Mouse (Mus musculus) urinary bladder, postnatal 25 days (tissue): Measurements from ENCODE around the gene Ap1g2.

ENCODE experiments used
- DNase-seq: peaks from one replicate; pipeline ENCODE4 v3.0.0; 2022; ENCODE audit warnings: low spot score

The Ap1g2 gene

GRCm38 (mm10) chr14:55113975-55114645, 7.7 kb upstream of the Ap1g2 start:
- DNase-seq = no peak

- no peak for DNase-seq
These were observed 7.1 kb upstream of the Ap1g2 start for GRCm38 (mm10) chr14:55113351-55113974.

- no peak for DNase-seq
These were observed 5.3 kb upstream of the Ap1g2 start for GRCm38 (mm10) chr14:55111720-55112119.

DNA sequence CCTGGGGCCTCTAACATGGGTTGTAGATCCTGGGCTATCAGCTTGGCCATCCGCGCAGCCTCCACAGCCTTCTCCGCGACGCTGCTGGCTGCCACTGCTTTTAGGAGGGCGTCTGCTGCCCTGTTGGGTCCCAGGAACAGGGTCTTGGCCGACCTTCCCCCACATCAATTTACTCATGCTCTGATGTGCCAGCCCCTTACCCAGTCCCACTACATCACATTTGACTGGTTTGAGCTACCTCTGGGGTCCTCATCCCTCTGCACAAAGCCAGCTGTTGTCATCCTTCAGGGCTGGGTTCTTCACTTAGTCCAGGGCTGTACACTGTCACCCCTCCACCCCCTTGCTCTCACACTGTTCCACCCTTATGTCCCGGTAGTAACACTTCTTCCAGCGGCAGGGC, 3.7 kb upstream of the Ap1g2 start:
- DNase-seq = no peak

- DNase-seq = no peak
These were observed 2.9 kb upstream of the Ap1g2 start for GRCm38 (mm10) chr14:55109048-55109873.

DNA sequence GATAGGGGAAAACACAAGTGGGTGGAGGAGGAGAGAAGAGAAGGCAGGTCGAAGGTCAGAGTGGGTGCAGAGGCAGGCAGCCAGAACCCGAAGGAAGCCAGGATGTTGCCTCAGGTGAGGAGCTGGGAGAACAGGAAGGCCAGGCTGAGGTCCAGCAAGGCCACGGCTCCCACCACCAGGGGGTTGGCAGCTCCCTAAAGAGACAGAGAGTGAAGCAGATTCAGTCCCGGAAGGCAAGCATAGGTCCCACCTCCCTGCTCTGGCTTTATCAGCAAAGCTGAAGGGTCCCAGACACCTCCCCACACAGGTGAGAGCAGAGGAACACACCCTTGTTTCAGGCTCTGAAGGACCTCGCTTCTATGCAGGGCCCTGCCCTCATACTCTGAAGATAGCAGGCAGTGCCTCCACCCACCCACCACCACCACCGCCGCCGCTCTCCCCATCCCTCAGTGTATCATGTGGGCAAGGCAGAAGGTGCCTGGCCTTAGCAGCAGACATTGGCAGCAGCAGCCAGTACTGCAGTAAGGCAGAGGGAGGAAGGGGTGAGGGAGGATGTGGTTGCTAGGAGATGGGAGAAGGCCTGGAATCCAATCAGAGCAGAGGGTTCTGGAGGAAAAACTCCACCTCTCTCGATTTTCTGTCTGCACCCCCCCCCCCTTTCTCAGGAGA, 1.9 kb upstream of the Ap1g2 start:
- DNase-seq = no peak

- DNase-seq = no peak
These were observed 597 bp upstream of the Ap1g2 start for GRCm38 (mm10) chr14:55106990-55107389.

DNA sequence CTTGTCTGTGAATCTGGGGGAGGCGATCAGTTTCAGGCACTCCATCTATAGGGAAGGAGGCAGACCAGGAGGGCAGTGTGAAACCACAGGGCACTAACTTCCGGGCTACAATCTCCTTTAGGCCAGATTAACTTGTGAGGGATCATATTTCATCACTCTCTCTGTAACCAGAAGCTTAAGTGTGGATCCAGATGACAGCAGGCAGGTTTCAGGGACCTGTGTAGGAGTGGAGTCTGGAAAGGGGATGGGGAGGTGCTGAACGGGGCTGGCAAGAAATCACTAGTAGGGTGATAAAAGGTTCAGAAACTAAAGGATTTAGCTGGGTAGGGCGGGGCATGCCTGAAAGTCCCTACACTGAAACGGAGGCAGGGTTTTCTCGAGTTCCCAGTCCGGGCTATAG, 1.0 kb downstream of the Ap1g2 start:
- DNase-seq = no peak

- DNase-seq = no peak
These were observed 2.0 kb downstream of the Ap1g2 start for GRCm38 (mm10) chr14:55104365-55104764.

DNA sequence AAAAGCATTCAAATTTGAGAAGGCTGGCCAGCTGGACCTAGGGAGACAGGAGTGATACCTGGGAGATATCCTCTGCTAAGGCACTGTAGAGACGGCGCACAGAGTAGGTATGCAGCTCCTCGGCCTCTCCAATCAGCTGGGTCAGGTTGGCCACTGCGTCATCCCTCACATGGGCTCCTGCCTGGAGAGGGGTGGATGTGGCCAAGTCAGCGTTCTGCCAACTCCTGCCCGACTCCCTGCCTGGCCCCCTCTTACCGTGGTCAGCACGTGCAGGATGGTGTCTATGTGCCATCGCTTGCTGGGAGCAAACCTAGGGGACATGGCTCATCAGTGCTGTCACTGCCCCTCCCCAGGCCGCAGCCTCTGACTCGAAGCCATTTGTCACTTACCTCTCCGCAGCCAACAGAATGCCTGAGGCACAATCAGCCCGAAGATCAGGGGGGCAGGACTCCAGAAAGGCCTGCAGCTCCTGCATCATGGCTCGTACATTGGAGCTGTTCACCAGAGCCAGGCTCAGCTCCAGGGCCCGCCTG, 4.1 kb downstream of the Ap1g2 start:
- DNase-seq = no peak

GRCm38 (mm10) chr14:55101592-55101991, 4.8 kb downstream of the Ap1g2 start:
- DNase-seq = peak; percentile 45

- DNase-seq = no peak
These were observed 8.3 kb downstream of the Ap1g2 start for GRCm38 (mm10) chr14:55098067-55098466.

DNA sequence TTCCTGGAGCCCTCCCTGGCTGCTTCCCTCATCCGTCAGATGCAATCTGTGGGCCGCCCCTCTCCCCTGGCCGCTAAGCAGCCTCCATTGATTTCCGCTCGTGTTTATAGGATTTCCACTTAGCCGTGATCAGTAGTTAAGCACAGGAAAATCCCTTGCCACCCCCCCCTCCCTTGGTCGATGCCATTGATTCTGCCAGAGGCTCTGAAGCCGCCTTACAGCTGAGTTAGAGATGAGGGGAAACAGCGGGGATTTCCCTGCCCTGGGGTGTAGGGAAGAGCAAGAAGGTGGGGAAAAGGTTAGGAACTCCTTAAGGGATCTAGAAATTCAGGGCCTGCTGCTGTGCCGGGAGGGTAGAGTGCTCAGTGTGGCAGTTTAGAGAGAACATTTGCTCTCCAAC, 8.7 kb downstream of the Ap1g2 start:
- DNase-seq = no peak

DNA sequence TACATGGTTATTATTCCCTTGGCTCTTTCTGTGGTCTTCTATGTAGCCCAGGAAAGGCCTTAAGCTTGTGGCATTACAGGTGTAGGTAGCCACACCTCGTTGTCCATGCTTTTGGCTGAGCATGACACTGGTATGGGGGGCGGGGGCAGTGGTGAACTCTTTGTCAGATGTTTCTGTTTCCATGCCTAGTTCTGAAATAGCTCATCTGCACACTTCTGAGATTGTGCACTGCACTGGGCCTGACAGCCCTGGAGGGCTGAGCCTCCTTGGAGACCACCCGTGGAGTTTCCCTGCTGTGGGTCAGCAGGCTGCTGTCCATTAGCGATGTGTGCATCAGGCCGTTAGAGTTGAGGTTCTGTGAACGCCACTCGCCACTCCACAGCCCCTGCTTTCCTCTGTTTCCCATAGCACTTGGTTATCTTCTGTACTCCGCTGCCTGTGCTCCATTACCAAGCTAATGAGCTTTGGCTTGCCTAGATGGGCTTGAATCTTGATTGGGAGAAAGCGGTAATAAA, 9.8 kb downstream of the Ap1g2 start:
- no peak for DNase-seq

GRCm38 (mm10) chr14:55095671-55096070, 10.7 kb downstream of the Ap1g2 start:
- no peak for DNase-seq

DNA sequence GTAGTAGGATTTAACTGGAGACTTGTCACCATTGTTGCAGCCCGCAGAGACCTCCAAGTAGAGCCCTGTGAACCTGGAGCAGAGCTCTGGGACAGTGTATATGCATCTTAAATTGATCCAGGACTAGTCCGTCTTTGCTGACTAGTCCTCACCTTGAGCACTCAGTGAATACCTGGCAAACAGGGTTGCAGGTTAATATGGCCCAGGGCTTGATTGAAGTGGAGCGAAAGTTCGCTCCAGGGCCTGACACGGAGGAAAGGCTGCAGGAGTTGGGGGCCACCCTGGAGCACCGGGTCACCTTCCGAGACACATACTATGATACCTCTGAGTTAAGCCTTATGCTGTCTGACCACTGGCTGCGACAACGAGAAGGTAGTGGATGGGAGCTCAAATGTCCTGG, 11.1 kb downstream of the Ap1g2 start:
- DNase-seq = no peak

- DNase-seq = peak; percentile 73
These were observed 11.6 kb downstream of the Ap1g2 start, which contains the start of gene Thtpa for GRCm38 (mm10) chr14:55094704-55095231. Gene Thtpa, plus strand, starts transcription at chr14:55094784.

GRCm38 (mm10) chr14:55093927-55094326, 12.5 kb downstream of the Ap1g2 start:
- no peak for DNase-seq

GRCm38 (mm10) chr14:55092011-55092577, 14.3 kb downstream of the Ap1g2 start, which contains the start of gene Zfhx2:
Gene Zfhx2, minus strand, starts transcription at chr14:55092324.
- DNase-seq = peak; percentile 89

- DNase-seq = peak; percentile 22
These were observed 15.1 kb downstream of the Ap1g2 start for GRCm38 (mm10) chr14:55091209-55091865.
